Mouse (Mus musculus) limb, embryonic 14.5 days (tissue): ENCODE measurements around the gene Zfp365. TPM values are rescaled to one million over a fixed set of nuclear protein-coding genes. Genes with fewer than 3 reads are reported as not detected.

Experiments used
- ATAC-seq: fragments of 200-750 bp; cut with Nextera tagmentation; 2 replicates; pipeline ENCODE4 v1.8.0; 2017; ENCODE audit warnings: low read depth, moderate number of reproducible peaks, moderate TSS enrichment; ENCODE audit not compliant: low FRiP score
- DNase-seq: peaks from one replicate; pipeline ENCODE4 v3.0.0-alpha.2; 2015; ENCODE audit warnings: low spot score
- H3K27ac ChIP-seq: fragments of 300-500 bp; sonication (generic); replicated peaks from 2 replicates; pipeline ENCODE4 v1.5.1; 2014; ENCODE audit warnings: low read depth, mild to moderate bottlenecking, low read length, moderate library complexity, mixed read lengths
- H3K27me3 ChIP-seq: fragments of 300-500 bp; sonication (generic); 2 replicates; pipeline ENCODE4 v1.6.1; 2014; ENCODE audit warnings: low read length, mixed read lengths; ENCODE audit not compliant: control insufficient read depth, insufficient read depth
- H3K36me3 ChIP-seq: fragments of 300-500 bp; sonication (generic); 2 replicates; pipeline ENCODE4 v1.6.1; 2014; ENCODE audit warnings: mild to moderate bottlenecking, low read length, moderate library complexity, mixed read lengths; ENCODE audit not compliant: control insufficient read depth, insufficient read depth
- H3K4me1 ChIP-seq: fragments of 300-500 bp; sonication (generic); 2 replicates; pipeline ENCODE4 v1.6.1; 2014; ENCODE audit warnings: antibody characterized with exemption, low read length, mixed read lengths; ENCODE audit not compliant: control insufficient read depth, insufficient read depth
- H3K4me2 ChIP-seq: fragments of 300-500 bp; sonication (generic); replicated peaks from 2 replicates; pipeline ENCODE4 v1.6.1; 2014; ENCODE audit warnings: low read depth, mild to moderate bottlenecking, low read length, moderate library complexity; ENCODE audit not compliant: severe bottlenecking
- H3K4me3 ChIP-seq: fragments of 300-500 bp; sonication (generic); replicated peaks from 2 replicates; pipeline ENCODE4 v1.5.1; 2014; ENCODE audit warnings: low read length
- H3K9ac ChIP-seq: fragments of 300-500 bp; sonication (generic); 2 replicates; pipeline ENCODE4 v1.6.1; 2014; ENCODE audit warnings: mild to moderate bottlenecking, low read depth, low read length, moderate library complexity; ENCODE audit not compliant: severe bottlenecking
- H3K9me3 ChIP-seq: fragments of 300-500 bp; sonication (generic); 2 replicates; pipeline ENCODE4 v1.6.1; 2016; ENCODE audit warnings: low read length; ENCODE audit not compliant: control insufficient read depth
- POLR2A ChIP-seq: fragments of 200-500 bp; IDR thresholded peaks from 2 replicates; pipeline ENCODE4 v1.8.0; 2012; ENCODE audit warnings: inconsistent platforms, mild to moderate bottlenecking, moderate library complexity, borderline replicate concordance; ENCODE audit not compliant: insufficient read depth, insufficient read length; ENCODE audit errors: extremely low read depth
- WGBS: fragments of 180-500 bp; shearing (Covaris S2); extraction: QIAGEN DNeasy Blood & Tissue Kit; methylation state at CpG from one replicate; pipeline ENCODE4 v1.1.7; 2014; 5-methylcytosine and 5-hydroxymethylcytosine counted together
- polyA plus RNA-seq, 2 experiments: library from polyadenylated mRNA; depleted of rRNA in 1 of 2; stranded (reverse) in 1 of 2; unstranded in 1 of 2; fragments of >200 nt; fragmentation: Nextera tagmentation in 1 of 2; extraction: Ambion mirVana in 1 of 2; gene quantifications; 2 replicates each; pipeline versions ENCODE4 v1.2.1 to v1.2.3; 2012 to 2014

Gene Zfp365
- polyA plus RNA-seq (2012; rRNA removed) (1.5 and 1.6 TPM in 2 replicates), polyA plus RNA-seq (2014; fragmentation: Nextera tagmentation; extraction: Ambion mirVana) (1.5 and 2.0 TPM in 2 replicates)

- peak; percentile 87 for DNase-seq
- peak; percentile 81 for ATAC-seq
- Histone ChIP-seq H3K4me3 (peak within 1 kb of the TSS; percentile 69), H3K36me3 (no peaks in the 10 kb centered on the region), H3K4me1 (no peaks in the 10 kb centered on the region), H3K27me3 (no peaks in the 10 kb centered on the region), H3K9me3 (no peaks in the 10 kb centered on the region), H3K9ac (peak within 1 kb of the TSS; percentile 67), H3K27ac (0 out of 2 replicates have a peak within 1 kb of the TSS, but pooled peaks have one; percentile 19), H3K4me2 (peak within 1 kb of the TSS; percentile 97)
- TF ChIP-seq POLR2A, result no peak
- 1% methylated on average over 21 of the region's 43 CpGs for WGBS
Measured at GRCm38 (mm10) chr10:67912337-67912776, at the start of gene Zfp365. TSS of gene Zfp365 (minus strand) at chr10:67912662.

- TF ChIP-seq POLR2A, result no peak
- Histone ChIP-seq H3K4me1 (no peaks in the 10 kb centered on the region), H3K9me3 (no peaks in the 10 kb centered on the region), H3K27me3 (no peaks in the 10 kb centered on the region), H3K4me2 (no peak overlapping the region), H3K36me3 (no peaks in the 10 kb centered on the region), H3K27ac (no peak overlapping the region), H3K4me3 (no peak overlapping the region), H3K9ac (no peak overlapping the region)
- no peak for ATAC-seq
- WGBS, result 68% methylated on average over 3 of the region's 3 CpGs
- DNase-seq, result no peak
Measured at GRCm38 (mm10) chr10:67959982-67960381, 47.5 kb upstream of the Zfp365 start.

- no peak for TF ChIP-seq POLR2A
Measured at GRCm38 (mm10) chr10:67955982-67956381, 43.5 kb upstream of the Zfp365 start.

GRCm38 (mm10) chr10:67951690-67952089 lies 39.2 kb upstream of the Zfp365 start:
- H3K4me2 ChIP-seq, result no peak overlapping the region
- no peak overlapping the region for H3K9ac ChIP-seq
- WGBS, result 79% methylated on average over 4 of the region's 4 CpGs
- no peaks in the 10 kb centered on the region for H3K4me1 ChIP-seq
- no peaks in the 10 kb centered on the region for H3K27me3 ChIP-seq
- DNase-seq (no peak), ATAC-seq (no peak)
- TF ChIP-seq POLR2A, result no peak
- no peak overlapping the region for H3K27ac ChIP-seq
- no peak overlapping the region for H3K4me3 ChIP-seq
- H3K9me3 ChIP-seq, result no peaks in the 10 kb centered on the region
- H3K36me3 ChIP-seq, result no peaks in the 10 kb centered on the region

More at GRCm38 (mm10) chr10:67955982-67956381, 43.5 kb upstream of the Zfp365 start:
- no peaks in the 10 kb centered on the region for H3K9me3 ChIP-seq
- no peaks in the 10 kb centered on the region for H3K36me3 ChIP-seq
- no peak overlapping the region for H3K9ac ChIP-seq
- no peak overlapping the region for H3K4me2 ChIP-seq
- no peak overlapping the region for H3K27ac ChIP-seq
- H3K4me1 ChIP-seq, result no peaks in the 10 kb centered on the region
- no peak overlapping the region for H3K4me3 ChIP-seq
- 93% methylated on average over 2 of the region's 2 CpGs for WGBS
- DNase-seq, result no peak
- no peaks in the 10 kb centered on the region for H3K27me3 ChIP-seq
- no peak for ATAC-seq

- Histone ChIP-seq H3K4me2 (no peak overlapping the region), H3K4me3 (no peak overlapping the region), H3K9ac (no peak overlapping the region), H3K27me3 (no peaks in the 10 kb centered on the region), H3K36me3 (no peaks in the 10 kb centered on the region), H3K9me3 (no peaks in the 10 kb centered on the region), H3K4me1 (no peaks in the 10 kb centered on the region), H3K27ac (no peak overlapping the region)
- DNase-seq (no peak), ATAC-seq (no peak)
- TF ChIP-seq POLR2A, result no peak
- WGBS, result 82% methylated on average over 8 of the region's 8 CpGs
Measured at GRCm38 (mm10) chr10:67950059-67950748, 37.7 kb upstream of the Zfp365 start.

- Histone ChIP-seq H3K9me3 (no peaks in the 10 kb centered on the region), H3K4me1 (no peaks in the 10 kb centered on the region), H3K27me3 (no peaks in the 10 kb centered on the region), H3K4me3 (no peak overlapping the region), H3K36me3 (no peaks in the 10 kb centered on the region), H3K4me2 (no peak overlapping the region), H3K9ac (no peak overlapping the region), H3K27ac (no peak overlapping the region)
- ATAC-seq (no peak), DNase-seq (no peak)
- TF ChIP-seq POLR2A, result no peak
- WGBS, result 96% methylated on average over 4 of the region's 4 CpGs
Measured at GRCm38 (mm10) chr10:67943513-67943912, 31.1 kb upstream of the Zfp365 start.
